Mouse (Mus musculus): ENCODE data around the gene Ctnnb1.
"Not testable (repeated sequence)": the region's sequence is repeated elsewhere in the genome, so short reads cannot be mapped to it uniquely, and the experiment has no call there.

The Ctnnb1 gene

GRCm38 (mm10) chr9:120929081-120929480 lies at the start of gene Ctnnb1:
Gene Ctnnb1, plus strand, starts transcription at chr9:120929216.
- no peak for DNase-seq (ENCODE audit: low spot score)

- no peak for DNase-seq (ENCODE audit: low spot score)
Observed at GRCm38 (mm10) chr9:120880286-120880685, 48.7 kb upstream of the Ctnnb1 start.

- no peak for DNase-seq (ENCODE audit: low spot score)
Observed at GRCm38 (mm10) chr9:120881121-120881520, 47.9 kb upstream of the Ctnnb1 start.

GRCm38 (mm10) chr9:120881839-120882238 lies 47.2 kb upstream of the Ctnnb1 start:
- DNase-seq (ENCODE audit: low spot score), result no peak

GRCm38 (mm10) chr9:120884726-120885125 lies 44.3 kb upstream of the Ctnnb1 start:
- no peak for DNase-seq (ENCODE audit: low spot score)

- no peak for DNase-seq (ENCODE audit: low spot score)
Observed at GRCm38 (mm10) chr9:120887631-120888030, 41.4 kb upstream of the Ctnnb1 start.

GRCm38 (mm10) chr9:120893435-120893834 lies 35.6 kb upstream of the Ctnnb1 start:
- DNase-seq (ENCODE audit: low spot score), result no peak

- DNase-seq (ENCODE audit: low spot score), result no peak
Observed at GRCm38 (mm10) chr9:120893971-120894370, 35.0 kb upstream of the Ctnnb1 start.

- no peak for DNase-seq (ENCODE audit: low spot score)
Observed at GRCm38 (mm10) chr9:120894376-120894775, 34.6 kb upstream of the Ctnnb1 start.

- no peak for DNase-seq (ENCODE audit: low spot score)
Observed at GRCm38 (mm10) chr9:120896502-120896901, 32.5 kb upstream of the Ctnnb1 start.

- DNase-seq (ENCODE audit: low spot score), result no peak
Observed at GRCm38 (mm10) chr9:120897269-120897668, 31.7 kb upstream of the Ctnnb1 start.

GRCm38 (mm10) chr9:120899833-120900232 lies 29.2 kb upstream of the Ctnnb1 start:
- no peak for DNase-seq (ENCODE audit: low spot score)

- no peak for DNase-seq (ENCODE audit: low spot score)
Observed at GRCm38 (mm10) chr9:120900338-120901274, 28.4 kb upstream of the Ctnnb1 start.

- DNase-seq (ENCODE audit: low spot score), result no peak
Observed at GRCm38 (mm10) chr9:120902562-120902961, 26.5 kb upstream of the Ctnnb1 start.

GRCm38 (mm10) chr9:120908461-120908860 lies 20.6 kb upstream of the Ctnnb1 start:
- DNase-seq (ENCODE audit: low spot score), result no peak

- DNase-seq (ENCODE audit: low spot score), result no peak
Observed at GRCm38 (mm10) chr9:120913152-120913551, 15.9 kb upstream of the Ctnnb1 start.

GRCm38 (mm10) chr9:120914429-120914828 lies 14.6 kb upstream of the Ctnnb1 start:
- no peak for DNase-seq (ENCODE audit: low spot score)

GRCm38 (mm10) chr9:120914877-120915459 lies 14.0 kb upstream of the Ctnnb1 start:
- no peak for DNase-seq (ENCODE audit: low spot score)

- DNase-seq (ENCODE audit: low spot score), result not testable (repeated sequence)
Observed at GRCm38 (mm10) chr9:120917619-120918018, 11.4 kb upstream of the Ctnnb1 start.

- DNase-seq (ENCODE audit: low spot score), result no peak
Observed at GRCm38 (mm10) chr9:120918211-120918610, 10.8 kb upstream of the Ctnnb1 start.

- DNase-seq (ENCODE audit: low spot score), result no peak
Observed at GRCm38 (mm10) chr9:120918642-120919041, 10.4 kb upstream of the Ctnnb1 start.

- no peak for DNase-seq (ENCODE audit: low spot score)
Observed at GRCm38 (mm10) chr9:120919130-120919529, 9.9 kb upstream of the Ctnnb1 start.

GRCm38 (mm10) chr9:120926126-120926525 lies 2.9 kb upstream of the Ctnnb1 start:
- DNase-seq (ENCODE audit: low spot score), result no peak

Measured in ovary, adult 18-20 months (tissue).